In genomic region chr14:26994211-26994741, GRCm38 (mm10) we compare ENCODE assay signal across 8 mouse cellular contexts. TPM values are rescaled to one million over a fixed set of nuclear protein-coding genes. Genes with fewer than 3 reads are reported as not detected.
DNase-seq lines count a peak whose midpoint lies in the region; ATAC-seq lines count a peak whose summit lies in the region.
"Had no signal": no experiment of that assay in that cellular context is flagged by ENCODE, and none has a peak within 500 bp of the region (broad histone marks: within the 10 kb centered on the region; RNA-seq: fewer than 3 reads in every experiment).

Gene Hesx1, plus strand, starts transcription at chr14:26994416.

- H3K4me3 ChIP-seq in forebrain, embryonic 11.5 days (ENCODE audit: low read depth, low read length), result peak within 1 kb of the TSS; percentile 11
- H3K4me3 ChIP-seq in limb, embryonic 12.5 days (replicated peaks), result peak within 1 kb of the TSS; percentile 31
- peak within 1 kb of the TSS; percentile 12; the same call in 1 of the 2 replicates for H3K4me3 ChIP-seq in midbrain, embryonic 11.5 days (ENCODE audit: low read depth, low read length)

- 13% methylated on average over 16 of the region's 16 CpGs for WGBS in forebrain, embryonic 11.5 days
- 10% methylated on average over 16 of the region's 16 CpGs for WGBS in limb, embryonic 12.5 days
- 11% methylated on average over 16 of the region's 16 CpGs for WGBS in midbrain, embryonic 11.5 days

- no peak for ATAC-seq in forebrain, embryonic 11.5 days (replicated peaks; ENCODE audit: low FRiP score)
- ATAC-seq in limb, embryonic 12.5 days (ENCODE audit: insufficient number of reproducible peaks, insufficient read depth, low FRiP score, low TSS enrichment, low read depth), result no peak
- ATAC-seq in midbrain, embryonic 11.5 days (ENCODE audit: low FRiP score), result no peak

- peak within 1 kb of the TSS; percentile 47 for H3K4me2 ChIP-seq in forebrain, embryonic 11.5 days (ENCODE audit: low read depth, low read length, severe bottlenecking)
- H3K4me2 ChIP-seq in limb, embryonic 12.5 days, result peak within 1 kb of the TSS; percentile 57
- peak within 1 kb of the TSS; percentile 46 for H3K4me2 ChIP-seq in midbrain, embryonic 11.5 days

- no peaks in the 10 kb centered on the region for H3K36me3 ChIP-seq in forebrain, embryonic 11.5 days (ENCODE audit: control insufficient read depth, insufficient read depth, low read length)
- H3K36me3 ChIP-seq in limb, embryonic 12.5 days, result no peaks in the 10 kb centered on the region
- H3K36me3 ChIP-seq in midbrain, embryonic 11.5 days (ENCODE audit: control insufficient read depth, insufficient read depth, low read length), result no peaks in the 10 kb centered on the region
- no peaks in the 10 kb centered on the region for H3K36me3 ChIP-seq in splenic B cell, adult 2 months (ENCODE audit: control insufficient read depth, insufficient read depth, low read length, poor library complexity, severe bottlenecking)

- DNase-seq in CD8-positive naive resting alpha-beta T cell, adult 2 months (ENCODE audit: low read depth in 2 of 2, low spot score in 2 of 2), result peak; percentile 59 to 73
- peak; percentile 25 for DNase-seq in Muller cell, postnatal 12 days (ENCODE audit: inconsistent ontology term)
- peak; percentile 71 for DNase-seq in forebrain, embryonic 11.5 days (ENCODE audit: low spot score)
- DNase-seq in heart, postnatal 4 days, result peak; percentile 56
- DNase-seq in midbrain, embryonic 11.5 days (ENCODE audit: low spot score, missing footprints), result peak; percentile 94
- peak; percentile 77 for DNase-seq in splenic B cell, adult 2 months (ENCODE audit: low read depth, low spot score)

- H3K9ac ChIP-seq in forebrain, embryonic 11.5 days (ENCODE audit: low read length), result peak within 1 kb of the TSS; percentile 43
- H3K9ac ChIP-seq in limb, embryonic 12.5 days (replicated peaks), result no peak within 1 kb of the TSS
- peak within 1 kb of the TSS; percentile 33; the same call in 1 of the 2 replicates for H3K9ac ChIP-seq in midbrain, embryonic 11.5 days (ENCODE audit: low read length)

- 0 out of 2 replicates have a peak, but pooled peaks cover 4% of the 10 kb centered on the region for H3K4me1 ChIP-seq in forebrain, embryonic 11.5 days (replicated peaks; ENCODE audit: control insufficient read depth, insufficient read depth, low read length)
- H3K4me1 ChIP-seq in limb, embryonic 12.5 days (replicated peaks), result peaks cover 11% of the 10 kb centered on the region
- no peaks in the 10 kb centered on the region; the same call in 1 of the 2 replicates for H3K4me1 ChIP-seq in midbrain, embryonic 11.5 days (ENCODE audit: control insufficient read depth, insufficient read depth, low read length)

- H3K9me3 ChIP-seq in forebrain, embryonic 11.5 days (ENCODE audit: control insufficient read depth, low read length), result no peaks in the 10 kb centered on the region
- H3K9me3 ChIP-seq in limb, embryonic 12.5 days, result no peaks in the 10 kb centered on the region
- H3K9me3 ChIP-seq in midbrain, embryonic 11.5 days (ENCODE audit: control insufficient read depth, low read length), result no peaks in the 10 kb centered on the region

- H3K27me3 ChIP-seq in forebrain, embryonic 11.5 days (ENCODE audit: control insufficient read depth, insufficient read depth, low read length), result peaks cover 5% of the 10 kb centered on the region; the same call in 1 of the 2 replicates
- no peaks in the 10 kb centered on the region for H3K27me3 ChIP-seq in limb, embryonic 12.5 days
- H3K27me3 ChIP-seq in midbrain, embryonic 11.5 days (ENCODE audit: control insufficient read depth, insufficient read depth, low read length), result no peaks in the 10 kb centered on the region
- no peaks in the 10 kb centered on the region for H3K27me3 ChIP-seq in splenic B cell, adult 2 months (ENCODE audit: control insufficient read depth, insufficient read depth, low read length, poor library complexity, severe bottlenecking)

- H3K27ac ChIP-seq in forebrain, embryonic 11.5 days (ENCODE audit: low read depth, low read length), result no peak within 1 kb of the TSS
- no peak within 1 kb of the TSS; the same call in 1 of the 2 replicates for H3K27ac ChIP-seq in limb, embryonic 12.5 days
- H3K27ac ChIP-seq in midbrain, embryonic 11.5 days (ENCODE audit: low read depth, low read length), result no peak within 1 kb of the TSS

RNA-seq across cellular contexts. Expression of gene Hesx1, which starts in this region (rescaled TPM):
- 0.52 TPM in 1 of 2 replicates, not detected in the other for polyA plus RNA-seq in forebrain, embryonic 11.5 days (2014; fragmentation: Nextera tagmentation; extraction: Ambion mirVana)
- under 1 TPM in 1 of 2 experiments, not detected in 1; 0.23 TPM for total RNA-seq in heart, postnatal 4 days (2021)
- 0.22 TPM in 1 of 2 replicates, not detected in the other for polyA plus RNA-seq in limb, embryonic 12.5 days (2016; fragmentation: Nextera tagmentation; extraction: Ambion mirVana)
- 0.39 TPM in 1 of 2 replicates, not detected in the other for polyA plus RNA-seq in midbrain, embryonic 11.5 days (2014; fragmentation: Nextera tagmentation; extraction: Ambion mirVana)
- polyA plus RNA-seq: large intestine, adult 2 months had no signal

Comparison
In these comparisons a context has a peak if more than half of its experiments do, and no peak if none do; other contexts are left out.
1. Peak in DNase-seq, H3K4me3 ChIP-seq, H3K9ac ChIP-seq and H3K4me2 ChIP-seq in forebrain, embryonic 11.5 days; RNA of the gene not detected or under 1 TPM.
2. Peak in DNase-seq in heart, postnatal 4 days; RNA of the gene not detected or under 1 TPM.
3. Peak in DNase-seq, H3K4me3 ChIP-seq, H3K9ac ChIP-seq and H3K4me2 ChIP-seq in midbrain, embryonic 11.5 days; RNA of the gene not detected or under 1 TPM.
4. DNase-seq: peak in every context shown above with its lines; median percentile 94 in midbrain, embryonic 11.5 days; 77 in splenic B cell, adult 2 months; 71 in forebrain, embryonic 11.5 days; 66 in CD8-positive naive resting alpha-beta T cell, adult 2 months; 56 in heart, postnatal 4 days; 25 in Muller cell, postnatal 12 days.